Mouse (Mus musculus): Measurements from ENCODE around the gene Kcnh4. TPM values are rescaled to one million over a fixed set of nuclear protein-coding genes. Genes with fewer than 3 reads are reported as not detected.
A peak's percentile ranks its signal among the peaks of the same experiment; 100 is the strongest.

The Kcnh4 gene
- total and polyA plus RNA-seq, 2 experiments from 2014 or later: 4.2 to 12.9 TPM

- no peaks in the 10 kb centered on the region for H3K9me3 ChIP-seq (ENCODE audit: low read length)
- WGBS: 88% methylated on average over 12 of the region's 12 CpGs
- no peak overlapping the region for H3K9ac ChIP-seq (replicated peaks; ENCODE audit: low read length)
- no peaks in the 10 kb centered on the region for H3K36me3 ChIP-seq (ENCODE audit: insufficient read depth, low read length)
- no peak for ATAC-seq
- no peak for DNase-seq (ENCODE audit: low spot score)
- H3K4me3 ChIP-seq (ENCODE audit: low read length): no peak overlapping the region
- no peaks in the 10 kb centered on the region for H3K27me3 ChIP-seq (ENCODE audit: insufficient read depth, low read length)
- no peak overlapping the region for H3K27ac ChIP-seq
- H3K4me1 ChIP-seq (ENCODE audit: insufficient read depth, low read length): peaks cover 6% of the 10 kb centered on the region; the same call in 1 of the 2 replicates
- no peak for TF ChIP-seq CTCF (IDR thresholded peaks at IDR 0.05; ENCODE audit: low read depth)
- H3K4me2 ChIP-seq (ENCODE audit: low read depth, low read length): peak overlapping the region; percentile 65; the same call in 1 of the 2 replicates
These were observed 2.2 kb downstream of the Kcnh4 start for GRCm38 (mm10) chr11:100757566-100757965.

DNA sequence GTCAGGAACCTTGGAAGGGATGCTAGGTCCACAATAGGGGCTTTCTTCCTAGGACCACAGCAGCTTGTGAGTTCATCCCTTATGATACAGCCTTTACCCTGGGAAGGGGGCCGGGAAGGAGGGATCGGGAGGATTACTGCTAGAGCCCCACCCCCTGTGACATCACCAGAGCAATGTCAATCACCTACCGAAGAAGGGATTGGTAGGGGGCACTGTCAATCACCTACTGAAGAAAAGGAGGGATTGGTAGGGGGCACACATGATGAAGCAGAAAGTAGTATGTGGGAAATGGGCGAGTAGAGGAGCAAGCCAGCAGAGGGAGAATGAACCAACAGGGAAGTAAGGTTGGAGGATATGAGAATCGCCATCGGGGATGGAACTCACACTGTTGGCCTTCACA is 3.3 kb downstream of the Kcnh4 start:
- Histone ChIP-seq H3K9ac (replicated peaks; ENCODE audit: low read length) (no peak overlapping the region), H3K27me3 (ENCODE audit: insufficient read depth, low read length) (no peaks in the 10 kb centered on the region), H3K4me1 (ENCODE audit: insufficient read depth, low read length) (peaks cover 6% of the 10 kb centered on the region; the same call in 1 of the 2 replicates), H3K36me3 (ENCODE audit: insufficient read depth, low read length) (no peaks in the 10 kb centered on the region), H3K9me3 (ENCODE audit: low read length) (no peaks in the 10 kb centered on the region), H3K27ac (no peak overlapping the region), H3K4me3 (ENCODE audit: low read length) (no peak overlapping the region), H3K4me2 (ENCODE audit: low read depth, low read length) (no peak overlapping the region)
- WGBS: 60% methylated on average over 6 of the region's 6 CpGs
- ATAC-seq: no peak
- DNase-seq (ENCODE audit: low spot score): no peak
- no peak for TF ChIP-seq CTCF (IDR thresholded peaks at IDR 0.05; ENCODE audit: low read depth)

- Histone ChIP-seq H3K27me3 (ENCODE audit: insufficient read depth, low read length) (no peaks in the 10 kb centered on the region), H3K9ac (replicated peaks; ENCODE audit: low read length) (no peak overlapping the region), H3K4me3 (ENCODE audit: low read length) (no peak overlapping the region), H3K4me1 (ENCODE audit: insufficient read depth, low read length) (no peaks in the 10 kb centered on the region), H3K4me2 (ENCODE audit: low read depth, low read length) (no peak overlapping the region), H3K9me3 (ENCODE audit: low read length) (no peaks in the 10 kb centered on the region), H3K27ac (no peak overlapping the region), H3K36me3 (ENCODE audit: insufficient read depth, low read length) (no peaks in the 10 kb centered on the region; the same call in 1 of the 2 replicates)
- 91% methylated on average over 3 of the region's 3 CpGs for WGBS
- ATAC-seq: no peak
- DNase-seq (ENCODE audit: low spot score): no peak
- no peak for TF ChIP-seq CTCF (IDR thresholded peaks at IDR 0.05; ENCODE audit: low read depth)
These were observed 5.1 kb downstream of the Kcnh4 start for GRCm38 (mm10) chr11:100754693-100755057.

- ATAC-seq: no peak
- TF ChIP-seq CTCF (IDR thresholded peaks at IDR 0.05; ENCODE audit: low read depth): no peak
- 84% methylated on average over 10 of the region's 12 CpGs for WGBS
- Histone ChIP-seq H3K4me1 (ENCODE audit: insufficient read depth, low read length) (no peaks in the 10 kb centered on the region), H3K36me3 (ENCODE audit: insufficient read depth, low read length) (no peaks in the 10 kb centered on the region; the same call in 1 of the 2 replicates), H3K27ac (no peak overlapping the region), H3K9me3 (ENCODE audit: low read length) (no peaks in the 10 kb centered on the region), H3K4me2 (ENCODE audit: low read depth, low read length) (no peak overlapping the region), H3K9ac (replicated peaks; ENCODE audit: low read length) (no peak overlapping the region), H3K4me3 (ENCODE audit: low read length) (no peak overlapping the region), H3K27me3 (ENCODE audit: insufficient read depth, low read length) (no peaks in the 10 kb centered on the region)
- no peak for DNase-seq (ENCODE audit: low spot score)
These were observed 5.6 kb downstream of the Kcnh4 start for GRCm38 (mm10) chr11:100754021-100754692.

DNA sequence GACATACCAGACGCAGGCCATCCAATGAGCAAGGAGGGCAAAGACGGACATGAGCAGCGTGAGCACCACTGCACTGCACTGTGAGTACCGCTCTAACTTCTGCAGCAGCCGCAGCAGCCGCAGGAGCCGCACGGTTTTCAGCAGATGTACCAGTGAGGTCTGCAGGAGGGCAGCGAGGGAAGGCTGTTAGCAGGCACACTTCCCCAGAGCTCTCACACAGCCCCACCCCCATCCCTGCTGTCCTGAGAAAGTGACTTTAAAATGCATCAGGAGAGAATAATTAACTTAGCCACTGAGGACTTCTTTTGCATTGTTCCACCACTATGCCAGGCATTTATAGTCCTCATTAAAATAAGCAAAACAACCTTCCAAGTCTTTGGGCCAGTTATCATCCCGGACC is 7.4 kb downstream of the Kcnh4 start:
- no peak for TF ChIP-seq CTCF (IDR thresholded peaks at IDR 0.05; ENCODE audit: low read depth)
- Histone ChIP-seq H3K9me3 (ENCODE audit: low read length) (no peaks in the 10 kb centered on the region), H3K27me3 (ENCODE audit: insufficient read depth, low read length) (no peaks in the 10 kb centered on the region), H3K4me2 (ENCODE audit: low read depth, low read length) (no peak overlapping the region), H3K4me1 (ENCODE audit: insufficient read depth, low read length) (no peaks in the 10 kb centered on the region), H3K36me3 (ENCODE audit: insufficient read depth, low read length) (peaks cover 3% of the 10 kb centered on the region; the same call in 1 of the 2 replicates), H3K4me3 (ENCODE audit: low read length) (no peak overlapping the region), H3K27ac (no peak overlapping the region), H3K9ac (replicated peaks; ENCODE audit: low read length) (no peak overlapping the region)
- ATAC-seq: no peak
- DNase-seq (ENCODE audit: low spot score): no peak
- WGBS: 44% methylated on average over 10 of the region's 10 CpGs

- Histone ChIP-seq H3K36me3 (ENCODE audit: insufficient read depth, low read length) (peaks cover 3% of the 10 kb centered on the region; the same call in 1 of the 2 replicates), H3K4me3 (ENCODE audit: low read length) (no peak overlapping the region), H3K27ac (no peak overlapping the region), H3K4me1 (ENCODE audit: insufficient read depth, low read length) (no peaks in the 10 kb centered on the region), H3K27me3 (ENCODE audit: insufficient read depth, low read length) (no peaks in the 10 kb centered on the region), H3K9ac (replicated peaks; ENCODE audit: low read length) (no peak overlapping the region), H3K4me2 (ENCODE audit: low read depth, low read length) (no peak overlapping the region), H3K9me3 (ENCODE audit: low read length) (no peaks in the 10 kb centered on the region)
- ATAC-seq (no peak), DNase-seq (ENCODE audit: low spot score) (no peak)
- 92% methylated on average over 16 of the region's 16 CpGs for WGBS
- no peak for TF ChIP-seq CTCF (IDR thresholded peaks at IDR 0.05; ENCODE audit: low read depth)
These were observed 9.6 kb downstream of the Kcnh4 start for GRCm38 (mm10) chr11:100750127-100750526.

GRCm38 (mm10) chr11:100749469-100749868 is 10.3 kb downstream of the Kcnh4 start:
- no peaks in the 10 kb centered on the region for H3K4me1 ChIP-seq (ENCODE audit: insufficient read depth, low read length)
- no peak for DNase-seq (ENCODE audit: low spot score)
- no peak overlapping the region for H3K4me2 ChIP-seq (ENCODE audit: low read depth, low read length)
- H3K36me3 ChIP-seq (ENCODE audit: insufficient read depth, low read length): peaks cover 3% of the 10 kb centered on the region; the same call in 1 of the 2 replicates
- H3K9me3 ChIP-seq (ENCODE audit: low read length): no peaks in the 10 kb centered on the region
- H3K9ac ChIP-seq (replicated peaks; ENCODE audit: low read length): no peak overlapping the region
- WGBS: 57% methylated on average over 25 of the region's 25 CpGs
- no peaks in the 10 kb centered on the region for H3K27me3 ChIP-seq (ENCODE audit: insufficient read depth, low read length)
- no peak for ATAC-seq
- H3K27ac ChIP-seq: no peak overlapping the region
- no peak overlapping the region for H3K4me3 ChIP-seq (ENCODE audit: low read length)
- no peak for TF ChIP-seq CTCF (IDR thresholded peaks at IDR 0.05; ENCODE audit: low read depth)
